Mouse (Mus musculus): ENCODE data around the gene Trappc5. TPM values are rescaled to one million over a fixed set of nuclear protein-coding genes. Genes with fewer than 3 reads are reported as not detected.

The Trappc5 gene
- 23.0 and 24.5 TPM in 2 replicates for polyA plus RNA-seq (2021; fragmentation: Nextera tagmentation)
- long read RNA-seq, experiment 1, full-length matches to known transcripts: 78 of 78 reads
- long read RNA-seq, experiment 1, partial matches to known transcripts: 0 of 78 reads
- long read RNA-seq, experiment 1, other reads (novel, unspliced or antisense): 0 of 78 reads
- long read RNA-seq, experiment 2, full-length matches to known transcripts: 149 of 150 reads
- long read RNA-seq, experiment 2, partial matches to known transcripts: 0 of 150 reads
- long read RNA-seq, experiment 2, other reads (novel, unspliced or antisense): 1 of 150 reads

GRCm38 (mm10) chr8:3676131-3676992 lies at the start of gene Trappc5:
TSS of gene Trappc5 (plus strand) at chr8:3676299.

GRCm38 (mm10) chr8:3630647-3631477 lies 45.2 kb upstream of the Trappc5 start, which contains the start of gene Stxbp2:
TSS of gene Stxbp2 (plus strand) at chr8:3630955.

DNA sequence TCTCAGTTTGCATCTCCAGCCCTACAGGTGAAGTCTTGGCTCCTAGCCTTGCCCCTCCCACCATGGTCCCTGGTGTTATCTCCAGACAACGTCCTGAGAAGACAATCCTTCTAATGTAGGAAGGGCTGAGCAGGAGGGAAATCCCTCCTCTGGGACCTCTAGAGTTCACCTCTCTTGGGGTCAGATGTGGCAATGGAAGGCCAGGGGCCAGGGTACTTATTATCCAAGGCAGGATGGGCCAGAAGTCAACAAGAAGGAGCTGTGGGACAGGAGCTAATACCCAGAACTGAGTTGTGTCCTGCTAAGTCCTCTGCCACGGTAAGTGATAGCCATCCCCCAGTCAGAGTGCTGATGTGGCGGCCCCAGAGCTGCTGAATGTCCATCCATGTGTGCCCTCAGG lies 20.6 kb upstream of the Trappc5 start, which contains the start of gene Retn:
Retn (plus strand) TSS at position 245 of the 400 bp plus-strand sequence.

GRCm38 (mm10) chr8:3665507-3665906 lies 10.6 kb upstream of the Trappc5 start, which contains the start of gene Mcemp1:
TSS of gene Mcemp1 (plus strand) at chr8:3665754.

GRCm38 (mm10) chr8:3671980-3672491 lies 4.1 kb upstream of the Trappc5 start, which contains the start of gene Fcor:
TSS of gene Fcor (minus strand) at chr8:3672362.

GRCm38 (mm10) chr8:3694121-3694520 lies 18.0 kb downstream of the Trappc5 start, which contains the start of gene Fcer2a:
TSS of gene Fcer2a (minus strand) at chr8:3694175.

DNA sequence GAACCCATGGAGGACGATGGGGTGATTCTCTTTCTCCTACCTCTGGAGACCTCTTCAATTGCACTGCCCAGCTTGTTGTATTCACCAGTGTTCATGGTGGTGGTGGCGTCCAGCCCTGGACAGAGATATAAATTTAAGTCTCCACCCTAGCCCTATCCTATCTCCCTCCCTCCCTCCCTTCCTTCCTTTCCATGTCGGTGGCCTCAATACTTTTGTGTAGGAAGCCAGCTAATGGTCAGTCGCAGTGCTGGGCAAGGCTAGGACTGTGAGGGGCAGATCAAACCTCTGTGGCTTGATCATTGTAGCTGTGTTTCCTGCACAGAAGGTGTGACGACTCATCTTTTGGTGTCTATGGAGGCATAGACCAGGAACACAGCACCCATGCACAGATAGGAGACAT lies 44.5 kb downstream of the Trappc5 start, which contains the start of gene Clec4g:
Clec4g (minus strand) TSS at position 101 of the 400 bp plus-strand sequence.

Other genes starting within 250 kb of the Trappc5 start
- gene Pex11g, start 208.6 kb upstream of the Trappc5 start, polyA plus RNA-seq (2021; fragmentation: Nextera tagmentation): 1.8 and 2.0 TPM in 2 replicates
- gene Tex45, start 205.4 kb upstream of the Trappc5 start, polyA plus RNA-seq (2021; fragmentation: Nextera tagmentation): 0.09 TPM in 2 replicates
- gene Zfp358, start 183.2 kb upstream of the Trappc5 start, polyA plus RNA-seq (2021; fragmentation: Nextera tagmentation): 8.3 and 10.3 TPM in 2 replicates
- gene Mcoln1, start 175.8 kb upstream of the Trappc5 start, polyA plus RNA-seq (2021; fragmentation: Nextera tagmentation): 41.4 and 54.8 TPM in 2 replicates
- gene Pnpla6, start 160.9 kb upstream of the Trappc5 start, polyA plus RNA-seq (2021; fragmentation: Nextera tagmentation): 13.2 and 15.8 TPM in 2 replicates
- 0.38 TPM in 1 of 2 replicates, not detected in the other for gene C330021F23Rik, start 108.3 kb upstream of the Trappc5 start, polyA plus RNA-seq (2021; fragmentation: Nextera tagmentation)
- 6.2 and 9.2 TPM in 2 replicates for gene Camsap3, start 89.0 kb upstream of the Trappc5 start, polyA plus RNA-seq (2021; fragmentation: Nextera tagmentation)
- 28.9 and 29.8 TPM in 2 replicates for gene Xab2, start 55.0 kb upstream of the Trappc5 start, polyA plus RNA-seq (2021; fragmentation: Nextera tagmentation)
- gene Pet100, start 54.8 kb upstream of the Trappc5 start, polyA plus RNA-seq (2021; fragmentation: Nextera tagmentation): 108 and 123 TPM in 2 replicates
- 0.36 TPM in 2 replicates for gene Pcp2, start 50.8 kb upstream of the Trappc5 start, polyA plus RNA-seq (2021; fragmentation: Nextera tagmentation)
- gene Stxbp2, start 45.3 kb upstream of the Trappc5 start, polyA plus RNA-seq (2021; fragmentation: Nextera tagmentation): 8.8 and 11.0 TPM in 2 replicates
- 0.33 and 0.34 TPM in 2 replicates for gene Retn, start 20.5 kb upstream of the Trappc5 start, polyA plus RNA-seq (2021; fragmentation: Nextera tagmentation)
- 0.09 TPM in 1 of 2 replicates, not detected in the other for gene Mcemp1, start 10.5 kb upstream of the Trappc5 start, polyA plus RNA-seq (2021; fragmentation: Nextera tagmentation)
- 57.9 and 62.9 TPM in 2 replicates for gene Fcor, start 3.9 kb upstream of the Trappc5 start, polyA plus RNA-seq (2021; fragmentation: Nextera tagmentation)
- 0.09 TPM in 1 of 2 replicates, not detected in the other for gene Fcer2a, start 17.9 kb downstream of the Trappc5 start, polyA plus RNA-seq (2021; fragmentation: Nextera tagmentation)
- gene Clec4g, start 44.4 kb downstream of the Trappc5 start, polyA plus RNA-seq (2021; fragmentation: Nextera tagmentation): not detected in 2 replicates
- 0.79 and 2.1 TPM in 2 replicates for gene Cd209a, start 72.7 kb downstream of the Trappc5 start, polyA plus RNA-seq (2021; fragmentation: Nextera tagmentation)
- not detected in 2 replicates for gene Cd209e, start 178.0 kb downstream of the Trappc5 start, polyA plus RNA-seq (2021; fragmentation: Nextera tagmentation)
- gene Cd209d, start 202.3 kb downstream of the Trappc5 start, polyA plus RNA-seq (2021; fragmentation: Nextera tagmentation): not detected in 2 replicates

All from layer of hippocampus, adult 6 months (tissue).